Mouse (Mus musculus) megakaryocyte, embryonic 14.5 days (primary cell): ENCODE results near the gene Aen.

ENCODE experiments used
- FLI1 ChIP-seq: IDR thresholded peaks from 2 replicates; pipeline ENCODE4 v1.6.1; 2012; ENCODE audit warnings: low read length, inconsistent platforms, mixed read lengths
- GATA1 ChIP-seq: IDR thresholded peaks from 3 replicates; pipeline ENCODE4 v1.6.1; 2012; ENCODE audit warnings: mixed read lengths, low read length, inconsistent platforms, borderline replicate concordance

- no peak for TF ChIP-seq GATA1
- no peak for TF ChIP-seq FLI1
These were observed 26.9 kb downstream of the Aen start for GRCm38 (mm10) chr7:78922506-78922905.
